Mouse (Mus musculus) thymus, postnatal 0 days (tissue): ENCODE results near the gene Ccdc86. TPM values are rescaled to one million over a fixed set of nuclear protein-coding genes. Genes with fewer than 3 reads are reported as not detected.
A peak's percentile ranks its signal among the peaks of the same experiment; 100 is the strongest.

ENCODE experiments used
- DNase-seq: peaks from one replicate; pipeline ENCODE4 v3.0.0-alpha.2; 2015; ENCODE audit warnings: low spot score
- polyA plus RNA-seq: library from polyadenylated mRNA; unstranded; fragments of >200 nt; fragmentation: Nextera tagmentation; extraction: Ambion mirVana; gene quantifications from 2 replicates; pipeline ENCODE4 v1.2.1, GENCODE M21; 2015

The Ccdc86 gene
- polyA plus RNA-seq, 1 experiment from 2014 or later = 25.1 TPM

- no peak for DNase-seq
Observed at GRCm38 (mm10) chr19:10914291-10914690, 34.8 kb downstream of the Ccdc86 start.

- no peak for DNase-seq
Observed at GRCm38 (mm10) chr19:10909087-10909721, 39.9 kb downstream of the Ccdc86 start.

- peak; percentile 62 for DNase-seq
Observed at GRCm38 (mm10) chr19:10907891-10908290, 41.2 kb downstream of the Ccdc86 start.

GRCm38 (mm10) chr19:10905728-10906000 is 43.4 kb downstream of the Ccdc86 start:
- no peak for DNase-seq

GRCm38 (mm10) chr19:10904927-10905727 is 43.9 kb downstream of the Ccdc86 start:
- no peak for DNase-seq

GRCm38 (mm10) chr19:10904512-10904911 is 44.6 kb downstream of the Ccdc86 start:
- no peak for DNase-seq

- no peak for DNase-seq
Observed at GRCm38 (mm10) chr19:10901046-10901445, 48.0 kb downstream of the Ccdc86 start.

GRCm38 (mm10) chr19:10900315-10900714 is 48.8 kb downstream of the Ccdc86 start:
- no peak for DNase-seq

- no peak for DNase-seq
Observed at GRCm38 (mm10) chr19:10897491-10897890, 51.6 kb downstream of the Ccdc86 start.

- no peak for DNase-seq
Observed at GRCm38 (mm10) chr19:10896849-10897248, 52.2 kb downstream of the Ccdc86 start.

GRCm38 (mm10) chr19:10895708-10896107 is 53.4 kb downstream of the Ccdc86 start:
- peak; percentile 23 for DNase-seq

- peak; percentile 98 for DNase-seq
Observed at GRCm38 (mm10) chr19:10895016-10895528, 54.0 kb downstream of the Ccdc86 start, which contains the start of gene Prpf19. Prpf19 (plus strand) TSS chr19:10895231.

- DNase-seq = no peak
Observed at GRCm38 (mm10) chr19:10892201-10892600, 56.9 kb downstream of the Ccdc86 start.

Other genes starting within 250 kb of the Ccdc86 start
- 116 and 132 TPM in 2 replicates for gene Cd5, start 210.3 kb downstream of the Ccdc86 start, polyA plus RNA-seq
- gene Cd6, start 119.2 kb downstream of the Ccdc86 start, polyA plus RNA-seq = 141 and 145 TPM in 2 replicates
- gene Slc15a3, start 109.5 kb downstream of the Ccdc86 start, polyA plus RNA-seq = 2.4 and 3.3 TPM in 2 replicates
- gene Tmem132a, start 79.3 kb downstream of the Ccdc86 start, polyA plus RNA-seq = 3.6 and 4.2 TPM in 2 replicates
- 35.2 and 41.6 TPM in 2 replicates for gene Tmem109, start 67.3 kb downstream of the Ccdc86 start, polyA plus RNA-seq
- 31.6 and 34.9 TPM in 2 replicates for gene Prpf19, start 54.0 kb downstream of the Ccdc86 start, polyA plus RNA-seq
- 0.82 and 1.2 TPM in 2 replicates for gene Zp1, start 28.6 kb downstream of the Ccdc86 start, polyA plus RNA-seq
- gene Ptgdr2, start 12.1 kb downstream of the Ccdc86 start, polyA plus RNA-seq = 0.27 and 0.39 TPM in 2 replicates
- 0.30 and 0.64 TPM in 2 replicates for gene Ms4a10, start 25.4 kb upstream of the Ccdc86 start, polyA plus RNA-seq
- gene Ms4a15, start 44.0 kb upstream of the Ccdc86 start, polyA plus RNA-seq = not detected in 2 replicates
- 0.14 TPM in 1 of 2 replicates, not detected in the other for gene Ms4a18, start 68.8 kb upstream of the Ccdc86 start, polyA plus RNA-seq
- gene Ms4a8a, start 131.8 kb upstream of the Ccdc86 start, polyA plus RNA-seq = 0.19 and 0.38 TPM in 2 replicates
- not detected in 2 replicates for gene 1700017D01Rik, start 181.6 kb upstream of the Ccdc86 start, polyA plus RNA-seq
- gene 1700025F22Rik, start 216.1 kb upstream of the Ccdc86 start, polyA plus RNA-seq = not detected in 2 replicates
- not detected in 2 replicates for gene Ms4a13, start 247.5 kb upstream of the Ccdc86 start, polyA plus RNA-seq